Comparison of ENCODE assay signal across 18 mouse cellular contexts in genomic region chr13:36152728-36153498, GRCm38 (mm10). TPM values are rescaled to one million over a fixed set of nuclear protein-coding genes. Genes with fewer than 3 reads are reported as not detected.
DNase-seq lines count a peak whose midpoint lies in the region; ATAC-seq and TF ChIP-seq lines count a peak whose summit lies in the region.
"Had no signal": no experiment of that assay in that cellular context is flagged by ENCODE, and none has a peak within 500 bp of the region (broad histone marks: within the 10 kb centered on the region; RNA-seq: fewer than 3 reads in every experiment).

No protein-coding gene starts in this region.

- no peak overlapping the region for H3K4me3 ChIP-seq in embryonic facial prominence, embryonic 14.5 days (ENCODE audit: low read depth, low read length)
- H3K4me3 ChIP-seq in embryonic facial prominence, embryonic 10.5 days: no peak overlapping the region
- no peak overlapping the region for H3K4me3 ChIP-seq in cerebellum, adult 2 months (replicated peaks; ENCODE audit: insufficient read depth, low read depth, low read length)
- no peak overlapping the region for H3K4me3 ChIP-seq in midbrain, embryonic 16.5 days (ENCODE audit: low read depth, low read length)
- H3K4me3 ChIP-seq: erythroblast, embryonic 14.5 days; gastrocnemius, adult 2 months; limb, embryonic 10.5 days; liver, embryonic 12.5 days had no signal

- H3K27ac ChIP-seq in embryonic facial prominence, embryonic 14.5 days (replicated peaks; ENCODE audit: low read depth, low read length): no peak overlapping the region
- no peak overlapping the region for H3K27ac ChIP-seq in embryonic facial prominence, embryonic 10.5 days (replicated peaks)
- no peak overlapping the region for H3K27ac ChIP-seq in cerebellum, adult 2 months (ENCODE audit: insufficient read depth, low read length)
- H3K27ac ChIP-seq in midbrain, embryonic 16.5 days (ENCODE audit: low read length): no peak overlapping the region
- H3K27ac ChIP-seq: gastrocnemius, adult 2 months; hindbrain, embryonic 14.5 days; limb, embryonic 10.5 days; liver, embryonic 12.5 days; stomach, postnatal 0 days had no signal

- 0 out of 2 replicates have a peak, but pooled peaks cover 4% of the 10 kb centered on the region for H3K9me3 ChIP-seq in embryonic facial prominence, embryonic 14.5 days (ENCODE audit: control insufficient read depth, low read length)
- 0 out of 2 replicates have a peak, but pooled peaks cover 2% of the 10 kb centered on the region for H3K9me3 ChIP-seq in embryonic facial prominence, embryonic 10.5 days
- no peaks in the 10 kb centered on the region for H3K9me3 ChIP-seq in midbrain, embryonic 16.5 days (replicated peaks; ENCODE audit: control insufficient read depth, low read length, poor library complexity, severe bottlenecking)
- H3K9me3 ChIP-seq: limb, embryonic 10.5 days had no signal

- no peaks in the 10 kb centered on the region for H3K27me3 ChIP-seq in embryonic facial prominence, embryonic 14.5 days (replicated peaks; ENCODE audit: control insufficient read depth, insufficient read depth, low read length)
- no peaks in the 10 kb centered on the region for H3K27me3 ChIP-seq in embryonic facial prominence, embryonic 10.5 days (replicated peaks; ENCODE audit: low read depth, poor library complexity, severe bottlenecking)
- H3K27me3 ChIP-seq in cerebellum, adult 2 months (ENCODE audit: control insufficient read depth, insufficient read depth, low read length): no peaks in the 10 kb centered on the region
- H3K27me3 ChIP-seq in midbrain, embryonic 16.5 days (ENCODE audit: control insufficient read depth, insufficient read depth, low read depth, low read length): no peaks in the 10 kb centered on the region
- H3K27me3 ChIP-seq: liver, embryonic 12.5 days had no signal

- no peak for TF ChIP-seq CTCF in cerebellum, adult 2 months (IDR thresholded peaks at IDR 0.05; ENCODE audit: borderline replicate concordance, insufficient read depth, low read depth, low read length)

- no peaks in the 10 kb centered on the region for H3K36me3 ChIP-seq in embryonic facial prominence, embryonic 14.5 days (ENCODE audit: control insufficient read depth, insufficient read depth, low read length)
- H3K36me3 ChIP-seq in embryonic facial prominence, embryonic 10.5 days (replicated peaks): no peaks in the 10 kb centered on the region
- H3K36me3 ChIP-seq in midbrain, embryonic 16.5 days (ENCODE audit: control insufficient read depth, insufficient read depth, low read length): no peaks in the 10 kb centered on the region
- H3K36me3 ChIP-seq: limb, embryonic 10.5 days; liver, embryonic 12.5 days had no signal

- H3K4me2 ChIP-seq in embryonic facial prominence, embryonic 14.5 days (ENCODE audit: low read depth, low read length): no peak overlapping the region
- H3K4me2 ChIP-seq in midbrain, embryonic 16.5 days (ENCODE audit: low read length): no peak overlapping the region
- H3K4me2 ChIP-seq: hindbrain, embryonic 14.5 days; liver, embryonic 12.5 days had no signal

- 0 out of 2 replicates have a peak, but pooled peaks cover 4% of the 10 kb centered on the region for H3K4me1 ChIP-seq in embryonic facial prominence, embryonic 14.5 days (ENCODE audit: control insufficient read depth, insufficient read depth, low read length)
- no peaks in the 10 kb centered on the region for H3K4me1 ChIP-seq in embryonic facial prominence, embryonic 10.5 days
- H3K4me1 ChIP-seq in cerebellum, adult 2 months (ENCODE audit: control insufficient read depth, insufficient read depth, low read length): peaks cover 26% of the 10 kb centered on the region
- peaks cover 3% of the 10 kb centered on the region; the same call in 1 of the 2 replicates for H3K4me1 ChIP-seq in midbrain, embryonic 16.5 days (ENCODE audit: control insufficient read depth, insufficient read depth, low read length)
- H3K4me1 ChIP-seq: limb, embryonic 10.5 days had no signal

- peak; percentile 7 for DNase-seq in embryonic facial prominence, embryonic 14.5 days (ENCODE audit: low spot score)
- no peak for DNase-seq in embryonic facial prominence, embryonic 10.5 days (ENCODE audit: low spot score)
- DNase-seq in cerebellum, adult 2 months: peak; percentile 46 to 64
- peak; percentile 25 for DNase-seq in fat pad, adult 2 months (ENCODE audit: extremely low read depth, low read depth, low spot score)
- DNase-seq in lung, postnatal 10 days: peak; percentile 25
- no peak for DNase-seq in adrenal gland, adult (ENCODE audit: inconsistent age in 2 of 2, low spot score in 1 of 2)
- no peak for DNase-seq in testis, postnatal 14 days (ENCODE audit: low spot score)
- DNase-seq: embryo, embryonic 11 days; gastrocnemius, adult 2 months; kidney, postnatal 10 days; right cerebral cortex, postnatal 14 days had no signal

- TF ChIP-seq POLR2A in cerebellum, adult 2 months (IDR thresholded peaks at IDR 0.05; ENCODE audit: borderline replicate concordance, insufficient read depth, low read length): no peak

- WGBS in embryonic facial prominence, embryonic 14.5 days: 67% methylated on average over 5 of the region's 5 CpGs
- WGBS in embryonic facial prominence, embryonic 10.5 days: 83% methylated on average over 5 of the region's 5 CpGs
- WGBS in cerebellum, adult 2 months: 12% methylated on average over 5 of the region's 5 CpGs
- WGBS in midbrain, embryonic 16.5 days: 85% methylated on average over 5 of the region's 5 CpGs

- ATAC-seq in embryonic facial prominence, embryonic 14.5 days (ENCODE audit: low read depth): no peak
- ATAC-seq in midbrain, embryonic 16.5 days: no peak
- ATAC-seq: intestine, embryonic 16.5 days; liver, embryonic 12.5 days had no signal

- no peak overlapping the region for H3K9ac ChIP-seq in embryonic facial prominence, embryonic 14.5 days (ENCODE audit: low read depth, low read length)
- H3K9ac ChIP-seq in midbrain, embryonic 16.5 days (ENCODE audit: low read depth, low read length): no peak overlapping the region
- H3K9ac ChIP-seq: hindbrain, embryonic 14.5 days; liver, embryonic 12.5 days had no signal

RNA-seq across cellular contexts. Expression of gene Lyrm4, which starts 35.6 kb away (rescaled TPM):
- polyA plus RNA-seq in embryonic facial prominence, embryonic 14.5 days (2014; fragmentation: Nextera tagmentation; extraction: Ambion mirVana): 22.7 and 24.8 TPM in 2 replicates
- polyA plus RNA-seq in embryonic facial prominence, embryonic 10.5 days (2016; fragmentation: Nextera tagmentation; extraction: Ambion mirVana): 21.6 and 22.7 TPM in 2 replicates
- 12.4 and 13.2 TPM in 2 replicates for polyA plus RNA-seq in cerebellum, adult 2 months (2012; rRNA removed)
- polyA plus RNA-seq in midbrain, embryonic 16.5 days (2015; fragmentation: Nextera tagmentation; extraction: Ambion mirVana): 39.2 and 45.5 TPM in 2 replicates

RNA-seq across cellular contexts. Expression of gene Fars2, which starts 35.7 kb away (rescaled TPM):
- polyA plus RNA-seq in embryonic facial prominence, embryonic 14.5 days (2014; fragmentation: Nextera tagmentation; extraction: Ambion mirVana): 32.5 and 37.8 TPM in 2 replicates
- polyA plus RNA-seq in embryonic facial prominence, embryonic 10.5 days (2016; fragmentation: Nextera tagmentation; extraction: Ambion mirVana): 23.5 and 26.4 TPM in 2 replicates
- 27.1 and 28.4 TPM in 2 replicates for polyA plus RNA-seq in cerebellum, adult 2 months (2012; rRNA removed)
- polyA plus RNA-seq in midbrain, embryonic 16.5 days (2015; fragmentation: Nextera tagmentation; extraction: Ambion mirVana): 26.2 and 29.1 TPM in 2 replicates

Comparison
In these comparisons a context has a peak if more than half of its experiments do, and no peak if none do; other contexts are left out.
1. DNase-seq: peak in embryonic facial prominence, embryonic 14.5 days (single experiment), cerebellum, adult 2 months (2 of 2), fat pad, adult 2 months (single experiment) and lung, postnatal 10 days (single experiment); none in embryonic facial prominence, embryonic 10.5 days (single experiment), adrenal gland, adult (0 of 2) and testis, postnatal 14 days (single experiment).